Mouse (Mus musculus): Measurements from ENCODE around the gene Olfr49. TPM values are rescaled to one million over a fixed set of nuclear protein-coding genes. Genes with fewer than 3 reads are reported as not detected.

The Olfr49 gene
- polyA plus RNA-seq, 1 experiment from 2014 or later = not detected

DNA sequence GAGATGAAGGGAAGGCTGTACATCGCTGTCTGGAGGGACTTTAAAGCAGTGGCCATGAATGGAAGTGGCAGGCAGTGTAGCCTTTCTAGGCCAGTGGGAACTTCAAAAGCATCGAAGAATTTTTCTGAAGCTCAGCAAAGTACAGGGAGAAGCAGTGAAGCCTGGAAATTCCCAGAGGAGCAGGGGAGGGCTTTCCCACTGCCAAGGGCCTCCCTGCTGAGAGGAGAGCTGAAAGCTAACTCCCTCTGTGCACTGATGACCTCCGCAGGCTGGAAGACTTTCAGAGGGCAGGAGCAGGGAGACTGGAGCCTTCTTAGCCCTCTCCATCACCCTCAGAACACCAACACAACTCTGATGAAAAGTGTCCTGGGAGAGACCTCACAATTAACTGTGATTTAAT, 27.0 kb upstream of the Olfr49 start:
- H3K27me3 ChIP-seq (ENCODE audit: control insufficient read depth, insufficient read depth, low read length) = no peaks in the 10 kb centered on the region
- DNase-seq (ENCODE audit: low spot score) (no peak), ATAC-seq (ENCODE audit: insufficient number of reproducible peaks, low FRiP score, low TSS enrichment, low read depth) (no peak)
- H3K27ac ChIP-seq (replicated peaks; ENCODE audit: low read depth, low read length) = no peak overlapping the region
- H3K4me2 ChIP-seq (ENCODE audit: low read depth, severe bottlenecking) = no peak overlapping the region
- H3K9me3 ChIP-seq (ENCODE audit: control insufficient read depth, low read length) = no peaks in the 10 kb centered on the region
- no peak overlapping the region for H3K9ac ChIP-seq (ENCODE audit: low read length)
- no peak overlapping the region for H3K4me3 ChIP-seq (ENCODE audit: low read depth, low read length)
- WGBS = 40% methylated on average over 3 of the region's 3 CpGs
- H3K36me3 ChIP-seq (ENCODE audit: control insufficient read depth, insufficient read depth, low read length) = no peaks in the 10 kb centered on the region
- H3K4me1 ChIP-seq (ENCODE audit: control insufficient read depth, insufficient read depth, low read length) = no peaks in the 10 kb centered on the region

GRCm38 (mm10) chr14:54300676-54301075, 15.9 kb upstream of the Olfr49 start:
- H3K4me3 ChIP-seq (ENCODE audit: low read depth, low read length) = no peak overlapping the region
- no peaks in the 10 kb centered on the region for H3K36me3 ChIP-seq (ENCODE audit: control insufficient read depth, insufficient read depth, low read length)
- no peaks in the 10 kb centered on the region for H3K27me3 ChIP-seq (ENCODE audit: control insufficient read depth, insufficient read depth, low read length)
- H3K9ac ChIP-seq (ENCODE audit: low read length) = no peak overlapping the region
- no peak for ATAC-seq (ENCODE audit: insufficient number of reproducible peaks, low FRiP score, low TSS enrichment, low read depth)
- no peak overlapping the region for H3K4me2 ChIP-seq (ENCODE audit: low read depth, severe bottlenecking)
- H3K9me3 ChIP-seq (ENCODE audit: control insufficient read depth, low read length) = no peaks in the 10 kb centered on the region
- no peaks in the 10 kb centered on the region for H3K4me1 ChIP-seq (ENCODE audit: control insufficient read depth, insufficient read depth, low read length)
- no peak for DNase-seq (ENCODE audit: low spot score)
- H3K27ac ChIP-seq (replicated peaks; ENCODE audit: low read depth, low read length) = no peak overlapping the region
- WGBS = 87% methylated on average over 3 of the region's 3 CpGs

DNA sequence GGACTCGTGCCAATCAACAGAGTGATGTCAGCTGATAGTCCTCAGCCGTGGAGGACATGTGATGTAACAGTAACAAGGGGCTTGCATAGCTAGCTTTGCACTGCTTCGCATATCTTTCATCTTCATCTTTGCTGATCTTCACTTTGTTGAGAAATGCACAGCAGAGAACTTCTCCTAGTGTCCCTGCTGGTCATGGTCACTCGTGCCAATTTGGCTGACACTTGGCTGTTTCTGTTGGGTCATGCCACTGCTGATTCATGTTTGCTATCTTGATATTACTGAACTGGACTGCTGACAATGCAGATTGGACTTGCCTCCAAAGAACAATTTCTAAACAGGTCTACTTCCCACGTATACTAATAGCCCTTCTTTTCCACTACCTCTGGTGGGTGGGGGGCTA, 15.4 kb upstream of the Olfr49 start:
- Histone ChIP-seq H3K27me3 (ENCODE audit: control insufficient read depth, insufficient read depth, low read length) (no peaks in the 10 kb centered on the region), H3K36me3 (ENCODE audit: control insufficient read depth, insufficient read depth, low read length) (no peaks in the 10 kb centered on the region), H3K9me3 (ENCODE audit: control insufficient read depth, low read length) (no peaks in the 10 kb centered on the region), H3K9ac (ENCODE audit: low read length) (no peak overlapping the region), H3K27ac (replicated peaks; ENCODE audit: low read depth, low read length) (no peak overlapping the region), H3K4me3 (ENCODE audit: low read depth, low read length) (no peak overlapping the region), H3K4me1 (ENCODE audit: control insufficient read depth, insufficient read depth, low read length) (no peaks in the 10 kb centered on the region), H3K4me2 (ENCODE audit: low read depth, severe bottlenecking) (no peak overlapping the region)
- DNase-seq (ENCODE audit: low spot score) = no peak
- ATAC-seq (ENCODE audit: insufficient number of reproducible peaks, low FRiP score, low TSS enrichment, low read depth) = no peak
- WGBS = 76% methylated on average over 5 of the region's 5 CpGs

- WGBS = 89% methylated on average over 2 of the region's 2 CpGs
- no peak for DNase-seq (ENCODE audit: low spot score)
- no peak overlapping the region for H3K27ac ChIP-seq (replicated peaks; ENCODE audit: low read depth, low read length)
Measured at GRCm38 (mm10) chr14:54276446-54276845, 8.3 kb downstream of the Olfr49 start.

DNA sequence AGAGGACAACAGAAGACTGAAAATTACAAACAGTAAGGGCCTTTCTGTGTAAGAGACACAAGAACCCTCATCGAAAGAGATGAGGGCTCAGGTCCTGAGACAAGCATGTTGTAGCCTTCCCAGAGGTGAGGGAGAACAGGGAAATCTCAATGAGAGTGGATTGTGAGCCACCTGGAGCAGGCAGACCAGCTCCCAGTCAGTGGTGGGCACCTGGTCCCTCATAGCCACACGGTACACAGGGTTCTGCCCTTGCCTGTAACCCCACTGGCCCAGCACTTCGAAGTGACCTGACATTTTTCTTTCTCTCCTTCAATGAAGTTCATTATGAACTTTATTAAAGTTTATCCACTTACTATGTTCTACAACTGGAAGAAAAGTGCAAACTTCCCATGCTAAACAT, 12.0 kb downstream of the Olfr49 start:
- DNase-seq (ENCODE audit: low spot score) = no peak
- no peaks in the 10 kb centered on the region for H3K27me3 ChIP-seq (ENCODE audit: control insufficient read depth, insufficient read depth, low read length)
- H3K36me3 ChIP-seq (ENCODE audit: control insufficient read depth, insufficient read depth, low read length) = no peaks in the 10 kb centered on the region
- no peak overlapping the region for H3K9ac ChIP-seq (ENCODE audit: low read length)
- WGBS = 91% methylated on average over 3 of the region's 3 CpGs
- H3K9me3 ChIP-seq (ENCODE audit: control insufficient read depth, low read length) = no peaks in the 10 kb centered on the region
- H3K4me3 ChIP-seq (ENCODE audit: low read depth, low read length) = no peak overlapping the region
- H3K4me1 ChIP-seq (ENCODE audit: control insufficient read depth, insufficient read depth, low read length) = no peaks in the 10 kb centered on the region
- no peak overlapping the region for H3K4me2 ChIP-seq (ENCODE audit: low read depth, severe bottlenecking)
- no peak for ATAC-seq (ENCODE audit: insufficient number of reproducible peaks, low FRiP score, low TSS enrichment, low read depth)
- no peak overlapping the region for H3K27ac ChIP-seq (replicated peaks; ENCODE audit: low read depth, low read length)

More at GRCm38 (mm10) chr14:54276446-54276845, 8.3 kb downstream of the Olfr49 start:
- H3K4me1 ChIP-seq (ENCODE audit: control insufficient read depth, insufficient read depth, low read length) = no peaks in the 10 kb centered on the region
- H3K4me3 ChIP-seq (ENCODE audit: low read depth, low read length) = no peak overlapping the region
- no peaks in the 10 kb centered on the region for H3K36me3 ChIP-seq (ENCODE audit: control insufficient read depth, insufficient read depth, low read length)
- no peak overlapping the region for H3K4me2 ChIP-seq (ENCODE audit: low read depth, severe bottlenecking)
- no peak overlapping the region for H3K9ac ChIP-seq (ENCODE audit: low read length)
- no peaks in the 10 kb centered on the region for H3K27me3 ChIP-seq (ENCODE audit: control insufficient read depth, insufficient read depth, low read length)
- no peaks in the 10 kb centered on the region for H3K9me3 ChIP-seq (ENCODE audit: control insufficient read depth, low read length)
- no peak for ATAC-seq (ENCODE audit: insufficient number of reproducible peaks, low FRiP score, low TSS enrichment, low read depth)

DNA sequence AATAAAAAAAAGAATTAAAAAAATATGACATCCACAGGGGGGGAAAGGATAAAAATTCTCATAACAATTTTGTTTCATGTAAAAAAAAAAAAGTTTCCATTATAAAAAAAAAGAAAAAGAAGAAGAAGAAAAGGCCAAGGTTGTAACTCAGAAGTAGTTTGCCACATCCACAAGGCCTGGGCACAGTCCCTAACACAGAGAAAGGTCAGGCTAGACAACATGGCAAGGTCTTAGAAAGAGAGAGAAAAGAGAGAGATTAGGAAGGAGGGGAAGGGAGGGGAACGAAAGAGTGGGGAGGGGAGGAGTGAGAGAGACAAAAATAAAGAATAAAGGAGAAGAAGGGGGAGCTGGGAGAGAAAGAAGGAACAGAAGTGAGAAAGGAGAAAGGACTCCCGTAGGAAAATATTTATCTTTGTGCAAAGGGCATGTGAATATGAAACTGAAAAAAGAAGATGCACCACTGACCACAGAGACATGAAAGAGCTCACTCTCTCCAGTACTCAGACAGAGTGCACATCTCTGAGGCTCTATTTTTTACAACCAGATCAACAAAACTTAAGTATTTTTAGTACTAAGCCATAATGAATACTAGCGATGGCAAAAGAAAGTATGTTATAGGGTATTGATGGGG, 12.6 kb downstream of the Olfr49 start:
- Histone ChIP-seq H3K9ac (ENCODE audit: low read length) (no peak overlapping the region), H3K4me1 (ENCODE audit: control insufficient read depth, insufficient read depth, low read length) (no peaks in the 10 kb centered on the region), H3K27me3 (ENCODE audit: control insufficient read depth, insufficient read depth, low read length) (no peaks in the 10 kb centered on the region), H3K4me2 (ENCODE audit: low read depth, severe bottlenecking) (no peak overlapping the region), H3K36me3 (ENCODE audit: control insufficient read depth, insufficient read depth, low read length) (no peaks in the 10 kb centered on the region), H3K4me3 (ENCODE audit: low read depth, low read length) (no peak overlapping the region), H3K9me3 (ENCODE audit: control insufficient read depth, low read length) (no peaks in the 10 kb centered on the region), H3K27ac (replicated peaks; ENCODE audit: low read depth, low read length) (no peak overlapping the region)
- DNase-seq (ENCODE audit: low spot score) = no peak
- ATAC-seq (ENCODE audit: insufficient number of reproducible peaks, low FRiP score, low TSS enrichment, low read depth) = no peak
- 87% methylated on average over 3 of the region's 3 CpGs for WGBS

DNA sequence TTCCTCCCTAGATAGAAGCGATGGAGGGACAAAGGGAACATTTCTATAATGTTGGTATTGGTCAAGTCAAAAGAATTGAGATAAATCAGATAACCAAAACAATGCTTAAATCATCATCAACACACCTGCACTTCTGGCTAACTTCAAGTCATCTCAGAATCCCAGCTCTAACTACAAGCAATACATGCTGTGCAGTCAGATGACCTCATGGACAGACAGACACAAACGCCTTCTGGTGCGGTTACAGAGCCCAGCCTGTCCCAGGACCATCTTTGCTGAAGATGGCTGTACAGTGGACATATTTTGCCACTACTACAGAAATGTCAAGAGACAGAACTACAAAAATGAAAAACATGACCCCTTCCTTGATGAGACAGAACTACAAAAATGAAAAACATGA, 14.3 kb downstream of the Olfr49 start:
- 93% methylated on average over 3 of the region's 3 CpGs for WGBS
- Histone ChIP-seq H3K4me3 (ENCODE audit: low read depth, low read length) (no peak overlapping the region), H3K27me3 (ENCODE audit: control insufficient read depth, insufficient read depth, low read length) (no peaks in the 10 kb centered on the region), H3K9me3 (ENCODE audit: control insufficient read depth, low read length) (no peaks in the 10 kb centered on the region), H3K4me2 (ENCODE audit: low read depth, severe bottlenecking) (no peak overlapping the region), H3K27ac (replicated peaks; ENCODE audit: low read depth, low read length) (no peak overlapping the region), H3K9ac (ENCODE audit: low read length) (no peak overlapping the region), H3K36me3 (ENCODE audit: control insufficient read depth, insufficient read depth, low read length) (no peaks in the 10 kb centered on the region), H3K4me1 (ENCODE audit: control insufficient read depth, insufficient read depth, low read length) (no peaks in the 10 kb centered on the region)
- ATAC-seq (ENCODE audit: insufficient number of reproducible peaks, low FRiP score, low TSS enrichment, low read depth) = no peak
- DNase-seq (ENCODE audit: low spot score) = no peak

GRCm38 (mm10) chr14:54269566-54269965, 15.2 kb downstream of the Olfr49 start:
- ATAC-seq (ENCODE audit: insufficient number of reproducible peaks, low FRiP score, low TSS enrichment, low read depth) = no peak
- Histone ChIP-seq H3K4me1 (ENCODE audit: control insufficient read depth, insufficient read depth, low read length) (no peaks in the 10 kb centered on the region), H3K4me3 (ENCODE audit: low read depth, low read length) (no peak overlapping the region), H3K36me3 (ENCODE audit: control insufficient read depth, insufficient read depth, low read length) (no peaks in the 10 kb centered on the region), H3K9ac (ENCODE audit: low read length) (no peak overlapping the region), H3K9me3 (ENCODE audit: control insufficient read depth, low read length) (no peaks in the 10 kb centered on the region), H3K4me2 (ENCODE audit: low read depth, severe bottlenecking) (no peak overlapping the region), H3K27me3 (ENCODE audit: control insufficient read depth, insufficient read depth, low read length) (no peaks in the 10 kb centered on the region), H3K27ac (replicated peaks; ENCODE audit: low read depth, low read length) (no peak overlapping the region)
- no peak for DNase-seq (ENCODE audit: low spot score)
- WGBS = 89% methylated on average over 3 of the region's 3 CpGs

GRCm38 (mm10) chr14:54267966-54268365, 16.8 kb downstream of the Olfr49 start:
- Histone ChIP-seq H3K36me3 (ENCODE audit: control insufficient read depth, insufficient read depth, low read length) (peaks cover 2% of the 10 kb centered on the region; the same call in 1 of the 2 replicates), H3K4me2 (ENCODE audit: low read depth, severe bottlenecking) (no peak overlapping the region), H3K4me1 (ENCODE audit: control insufficient read depth, insufficient read depth, low read length) (no peaks in the 10 kb centered on the region), H3K27ac (replicated peaks; ENCODE audit: low read depth, low read length) (no peak overlapping the region), H3K4me3 (ENCODE audit: low read depth, low read length) (no peak overlapping the region), H3K9ac (ENCODE audit: low read length) (no peak overlapping the region), H3K27me3 (ENCODE audit: control insufficient read depth, insufficient read depth, low read length) (no peaks in the 10 kb centered on the region), H3K9me3 (ENCODE audit: control insufficient read depth, low read length) (no peaks in the 10 kb centered on the region)
- DNase-seq (ENCODE audit: low spot score) (no peak), ATAC-seq (ENCODE audit: insufficient number of reproducible peaks, low FRiP score, low TSS enrichment, low read depth) (no peak)
- WGBS = 89% methylated on average over 10 of the region's 10 CpGs
